Mouse (Mus musculus): ENCODE measurements around the gene Rac1. TPM values are rescaled to one million over a fixed set of nuclear protein-coding genes. Genes with fewer than 3 reads are reported as not detected.

Gene Rac1
- total and polyA plus RNA-seq, 3 experiments, result 204 to 231 (median 219) TPM

DNA sequence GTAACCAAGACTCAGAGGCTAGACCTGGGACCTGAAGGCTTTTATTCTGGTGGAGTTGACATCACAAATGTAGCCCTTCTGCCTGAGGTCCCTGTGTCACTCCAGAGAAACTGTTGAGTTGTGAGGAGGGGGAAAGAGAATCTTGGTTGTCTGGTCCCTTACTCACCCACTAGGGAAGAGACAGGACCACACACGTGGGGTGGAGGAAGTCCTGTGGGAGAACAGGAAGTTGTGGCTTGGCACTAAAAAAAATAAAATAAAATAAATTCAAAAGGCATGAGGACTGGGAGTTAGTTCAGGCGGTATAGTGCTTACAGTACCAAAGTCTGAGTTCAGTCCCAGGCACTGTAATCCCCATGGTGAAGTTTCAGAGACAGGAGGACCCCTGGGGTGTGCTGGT, 9.2 kb upstream of the Rac1 start:
- Histone ChIP-seq H3K9ac (ENCODE audit: low read depth, low read length) (no peak overlapping the region), H3K27me3 (ENCODE audit: control insufficient read depth, insufficient read depth, low read length) (no peaks in the 10 kb centered on the region), H3K36me3 (ENCODE audit: control insufficient read depth, insufficient read depth, low read length) (no peaks in the 10 kb centered on the region), H3K4me1 (ENCODE audit: control insufficient read depth, insufficient read depth, low read length) (no peaks in the 10 kb centered on the region; the same call in 1 of the 2 replicates), H3K27ac (no peak overlapping the region), H3K4me3 (no peak overlapping the region), H3K79me2 (replicated peaks; ENCODE audit: control insufficient read depth, insufficient read depth, low read length) (no peaks in the 10 kb centered on the region)
- 24% methylated on average over 2 of the region's 2 CpGs for WGBS
- no peak for TF ChIP-seq POLR2A (IDR thresholded peaks at IDR 0.05; ENCODE audit: insufficient read depth, low read depth, low read length)
- DNase-seq, result no peak
- intact Hi-C loops (cut with DNase I), result no loop called here

DNA sequence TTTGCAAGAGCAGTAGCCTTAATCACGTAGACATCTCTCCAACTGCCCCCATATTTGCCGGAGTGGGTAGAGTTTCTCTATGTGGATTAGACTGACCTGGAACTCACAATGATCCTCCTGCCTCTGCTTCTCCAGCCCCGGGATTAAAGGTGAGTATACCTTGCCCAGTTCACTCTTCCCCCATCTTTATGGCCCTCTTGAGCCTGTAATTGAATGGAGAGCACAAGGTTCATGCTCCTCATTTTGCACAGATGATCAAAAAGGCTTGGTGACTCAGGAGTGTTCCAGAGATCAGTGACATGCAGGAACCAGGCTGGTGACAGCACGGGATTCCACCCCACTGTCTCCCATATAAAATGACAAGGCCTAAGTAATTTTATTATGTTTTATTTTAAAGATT, 7.1 kb upstream of the Rac1 start:
- intact Hi-C loops (cut with DNase I), result no loop called here
- no peak overlapping the region for H3K27ac ChIP-seq
- H3K9ac ChIP-seq (ENCODE audit: low read depth, low read length), result no peak overlapping the region
- no peak for TF ChIP-seq POLR2A (IDR thresholded peaks at IDR 0.05; ENCODE audit: insufficient read depth, low read depth, low read length)
- no peak for TF ChIP-seq EP300 (IDR thresholded peaks at IDR 0.05; ENCODE audit: insufficient read depth, low read depth, low read length)
- TF ChIP-seq CTCF (IDR thresholded peaks at IDR 0.05), result no peak
- no peaks in the 10 kb centered on the region for H3K79me2 ChIP-seq (replicated peaks; ENCODE audit: control insufficient read depth, insufficient read depth, low read length)
- no peaks in the 10 kb centered on the region for H3K27me3 ChIP-seq (ENCODE audit: control insufficient read depth, insufficient read depth, low read length)
- H3K36me3 ChIP-seq (ENCODE audit: control insufficient read depth, insufficient read depth, low read length), result no peaks in the 10 kb centered on the region
- DNase-seq, result no peak
- no peaks in the 10 kb centered on the region; the same call in 1 of the 2 replicates for H3K4me1 ChIP-seq (ENCODE audit: control insufficient read depth, insufficient read depth, low read length)
- 89% methylated on average over 4 of the region's 4 CpGs for WGBS
- H3K4me3 ChIP-seq, result no peak overlapping the region

DNA sequence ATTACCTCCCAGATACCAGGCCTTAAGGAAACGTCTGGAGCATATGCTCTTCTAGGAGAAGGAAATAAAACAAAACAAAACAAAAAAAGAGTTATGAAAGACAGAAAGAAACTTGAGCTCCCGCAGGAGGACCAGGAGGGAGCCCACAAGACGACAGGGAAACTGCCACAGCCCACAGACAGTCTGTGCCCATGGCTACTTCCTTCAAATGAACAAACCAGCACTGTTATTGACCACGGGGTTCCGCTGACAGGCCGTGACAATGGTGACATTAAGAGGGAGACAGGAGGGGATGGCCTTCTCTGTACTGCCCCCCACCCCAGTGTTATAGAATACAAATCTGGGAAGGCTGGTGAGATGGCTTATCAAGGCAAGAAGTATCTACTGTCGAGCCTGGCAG, 2.9 kb upstream of the Rac1 start:
- H3K27me3 ChIP-seq (ENCODE audit: control insufficient read depth, insufficient read depth, low read length), result no peaks in the 10 kb centered on the region
- intact Hi-C loops (cut with DNase I), result no loop called here
- no peaks in the 10 kb centered on the region for H3K36me3 ChIP-seq (ENCODE audit: control insufficient read depth, insufficient read depth, low read length)
- peaks cover 1% of the 10 kb centered on the region; the same call in 1 of the 2 replicates for H3K79me2 ChIP-seq (replicated peaks; ENCODE audit: control insufficient read depth, insufficient read depth, low read length)
- no peak for TF ChIP-seq EP300 (IDR thresholded peaks at IDR 0.05; ENCODE audit: insufficient read depth, low read depth, low read length)
- no peak for TF ChIP-seq POLR2A (IDR thresholded peaks at IDR 0.05; ENCODE audit: insufficient read depth, low read depth, low read length)
- no peak for TF ChIP-seq CTCF (IDR thresholded peaks at IDR 0.05)
- DNase-seq, result no peak
- WGBS, result 63% methylated on average over 7 of the region's 7 CpGs
- no peak overlapping the region for H3K4me3 ChIP-seq
- H3K27ac ChIP-seq, result no peak overlapping the region
- peaks cover 4% of the 10 kb centered on the region for H3K4me1 ChIP-seq (ENCODE audit: control insufficient read depth, insufficient read depth, low read length)
- H3K9ac ChIP-seq (ENCODE audit: low read depth, low read length), result no peak overlapping the region

DNA sequence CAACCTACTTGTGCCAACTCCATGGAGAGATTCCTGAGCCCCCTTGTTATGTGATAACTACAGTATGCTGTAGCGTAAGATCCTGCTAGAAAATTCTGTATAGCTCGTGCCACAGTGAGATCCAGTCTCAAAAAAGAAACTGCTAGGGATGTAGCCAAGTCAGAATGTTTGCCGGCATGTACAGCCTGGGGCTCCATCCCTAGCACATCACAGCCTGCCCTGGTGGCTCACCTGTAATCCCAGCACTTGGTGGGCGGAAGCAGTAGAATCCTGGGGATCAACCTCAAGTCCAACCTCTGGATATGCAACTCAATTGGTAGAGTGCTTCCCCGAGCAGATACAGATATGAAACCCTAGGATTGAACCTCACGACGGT, 460 bp upstream of the Rac1 start:
- peaks cover 7% of the 10 kb centered on the region for H3K4me1 ChIP-seq (ENCODE audit: control insufficient read depth, insufficient read depth, low read length)
- H3K27me3 ChIP-seq (ENCODE audit: control insufficient read depth, insufficient read depth, low read length), result no peaks in the 10 kb centered on the region
- DNase-seq, result no peak
- intact Hi-C loops (cut with DNase I), result loop anchor here (1.0 to 2.0 kb wide), 2 partner anchors 19 to 64 kb away; partner anchors contain the start of gene Daglb
- H3K9ac ChIP-seq (ENCODE audit: low read depth, low read length), result peak overlapping the region; percentile 84
- WGBS, result 9% methylated on average over 7 of the region's 7 CpGs
- H3K36me3 ChIP-seq (ENCODE audit: control insufficient read depth, insufficient read depth, low read length), result peaks cover 2% of the 10 kb centered on the region; the same call in 1 of the 2 replicates
- TF ChIP-seq POLR2A (IDR thresholded peaks at IDR 0.05; ENCODE audit: insufficient read depth, low read depth, low read length) (no peak), EP300 (IDR thresholded peaks at IDR 0.05; ENCODE audit: insufficient read depth, low read depth, low read length) (no peak), CTCF (IDR thresholded peaks at IDR 0.05) (no peak)
- H3K4me3 ChIP-seq, result peak overlapping the region; percentile 93
- peak overlapping the region; percentile 99 for H3K27ac ChIP-seq
- H3K79me2 ChIP-seq (replicated peaks; ENCODE audit: control insufficient read depth, insufficient read depth, low read length), result peaks cover 2% of the 10 kb centered on the region; the same call in 1 of the 2 replicates

DNA sequence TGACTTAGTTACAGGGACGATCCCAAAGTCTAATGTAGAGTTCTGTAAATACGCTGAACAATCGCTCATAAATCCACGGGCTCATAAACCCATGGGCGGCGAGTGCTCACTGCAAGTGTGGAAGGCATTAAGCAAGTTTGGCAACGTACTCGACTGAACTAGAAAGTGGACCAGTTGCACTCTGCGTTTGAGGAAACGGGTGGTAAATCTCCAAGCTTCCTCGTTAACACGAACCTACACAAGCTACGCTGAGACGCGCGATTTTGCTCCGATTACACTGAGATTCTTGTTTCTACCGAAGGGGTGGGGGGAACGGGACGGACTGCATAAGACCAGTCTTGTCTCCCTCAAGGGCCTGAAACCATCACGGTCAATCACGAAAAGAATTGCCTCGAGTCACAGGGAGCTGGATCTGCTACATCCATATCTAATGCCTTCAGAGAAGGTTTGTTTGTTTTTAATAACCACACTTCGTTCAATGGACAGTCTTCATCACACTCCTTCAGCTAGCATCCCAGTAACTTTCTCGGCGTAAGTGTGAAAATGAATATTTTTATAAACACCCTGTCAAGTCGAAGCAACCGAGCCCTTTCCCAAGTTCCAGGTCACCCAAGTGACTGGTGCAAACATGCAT, 1.0 kb downstream of the Rac1 start:
- peaks cover 3% of the 10 kb centered on the region for H3K79me2 ChIP-seq (replicated peaks; ENCODE audit: control insufficient read depth, insufficient read depth, low read length)
- H3K4me3 ChIP-seq, result peak overlapping the region; percentile 93
- peak in 1 of 2 experiments; percentile 45 for DNase-seq
- H3K27me3 ChIP-seq (ENCODE audit: control insufficient read depth, insufficient read depth, low read length), result no peaks in the 10 kb centered on the region
- no peak for TF ChIP-seq EP300 (IDR thresholded peaks at IDR 0.05; ENCODE audit: insufficient read depth, low read depth, low read length)
- TF ChIP-seq POLR2A (IDR thresholded peaks at IDR 0.05; ENCODE audit: insufficient read depth, low read depth, low read length), result no peak
- no peak for TF ChIP-seq CTCF (IDR thresholded peaks at IDR 0.05)
- peak overlapping the region; percentile 98 for H3K9ac ChIP-seq (ENCODE audit: low read depth, low read length)
- under 1% methylated on average over 28 of the region's 28 CpGs for WGBS
- H3K27ac ChIP-seq, result peak overlapping the region; percentile 99
- peaks cover 10% of the 10 kb centered on the region for H3K4me1 ChIP-seq (ENCODE audit: control insufficient read depth, insufficient read depth, low read length)
- intact Hi-C loops (cut with DNase I), result no loop called here
- H3K36me3 ChIP-seq (ENCODE audit: control insufficient read depth, insufficient read depth, low read length), result peaks cover 5% of the 10 kb centered on the region

DNA sequence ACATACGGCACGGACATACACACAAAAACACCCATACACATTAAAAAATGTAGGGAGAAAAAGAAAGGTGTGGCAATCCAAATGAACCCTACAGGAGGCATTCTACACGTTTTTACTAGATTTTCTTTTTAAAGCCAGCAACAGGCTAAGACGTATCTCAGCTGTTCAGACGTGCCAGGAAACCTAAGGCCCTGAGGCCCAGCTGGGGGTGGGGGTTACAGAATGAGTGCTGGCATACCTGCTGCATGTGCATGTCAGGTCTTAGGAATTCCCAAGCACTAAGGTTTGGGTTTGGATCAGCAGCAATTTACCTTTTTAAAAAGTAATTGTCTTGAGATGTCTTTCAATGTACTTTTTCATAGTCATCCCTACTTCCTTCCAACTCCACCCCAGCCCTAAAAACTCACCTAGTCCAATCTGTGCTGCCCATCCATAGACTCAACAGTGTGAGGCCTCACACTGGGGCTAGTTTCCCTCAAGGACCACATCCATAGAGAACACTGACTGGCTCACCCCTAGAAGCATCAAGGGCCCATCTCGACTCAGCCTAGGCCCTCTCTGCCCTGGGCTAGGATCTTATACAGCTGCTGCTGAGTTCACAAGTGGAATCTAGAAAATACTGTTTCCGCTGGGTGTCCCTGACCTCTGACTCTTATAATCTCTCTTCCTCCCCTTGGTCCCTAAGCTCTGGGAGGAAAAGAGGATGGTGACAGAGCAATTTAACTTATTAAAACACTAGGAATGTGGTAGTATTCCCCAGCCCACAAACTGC, 2.2 kb downstream of the Rac1 start:
- Histone ChIP-seq H3K4me3 (peak overlapping the region; percentile 93), H3K9ac (ENCODE audit: low read depth, low read length) (peak overlapping the region; percentile 36; the same call in 1 of the 2 replicates), H3K4me1 (ENCODE audit: control insufficient read depth, insufficient read depth, low read length) (peaks cover 13% of the 10 kb centered on the region), H3K79me2 (replicated peaks; ENCODE audit: control insufficient read depth, insufficient read depth, low read length) (peaks cover 4% of the 10 kb centered on the region), H3K27ac (peak overlapping the region; percentile 99), H3K27me3 (ENCODE audit: control insufficient read depth, insufficient read depth, low read length) (no peaks in the 10 kb centered on the region), H3K36me3 (ENCODE audit: control insufficient read depth, insufficient read depth, low read length) (peaks cover 8% of the 10 kb centered on the region)
- WGBS, result 18% methylated on average over 7 of the region's 7 CpGs
- TF ChIP-seq EP300 (IDR thresholded peaks at IDR 0.05; ENCODE audit: insufficient read depth, low read depth, low read length) (no peak), POLR2A (IDR thresholded peaks at IDR 0.05; ENCODE audit: insufficient read depth, low read depth, low read length) (no peak), CTCF (IDR thresholded peaks at IDR 0.05) (no peak)
- no peak for DNase-seq
- intact Hi-C loops (cut with DNase I), result loop anchor here (2.0 kb wide), 1 partner anchor 17 kb away; no protein-coding TSS in a partner anchor

Measured in heart, adult 2 months (tissue).